ENCODE assay signal across 8 mouse cellular contexts in the genomic region with DNA sequence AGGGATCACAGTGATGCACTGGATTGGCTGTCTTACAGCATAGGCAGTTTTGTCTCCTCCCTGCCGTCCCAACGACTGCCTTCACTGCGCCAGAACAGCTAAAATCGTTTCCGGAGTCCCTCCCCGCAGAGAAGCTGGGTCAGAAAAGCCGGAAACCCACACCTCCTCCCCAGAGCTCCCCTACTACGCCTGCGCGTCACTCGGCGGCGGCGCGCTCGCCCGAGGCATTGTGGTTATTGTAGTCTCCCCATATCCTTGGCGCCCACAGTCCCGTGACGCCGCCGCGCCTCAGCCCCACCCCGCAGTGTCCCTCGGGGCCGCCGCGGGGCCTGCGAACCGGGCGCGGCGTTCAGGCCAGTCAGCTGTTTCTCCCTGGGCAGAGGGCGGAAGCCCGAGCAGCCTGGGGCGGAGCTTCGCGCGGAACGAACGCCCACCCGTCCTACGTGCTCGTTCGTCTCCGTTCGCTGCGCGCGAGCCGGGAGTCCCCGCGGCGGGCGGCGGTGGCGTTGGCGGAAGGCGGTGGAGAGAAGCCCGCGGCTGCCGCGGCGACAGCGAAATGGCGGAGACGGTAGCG. TPM values are rescaled to one million over a fixed set of nuclear protein-coding genes. Genes with fewer than 3 reads are reported as not detected.
DNase-seq lines count a peak whose midpoint lies in the region; ATAC-seq and TF ChIP-seq lines count a peak whose summit lies in the region.

A gene (plus strand): TSS at position 256 of the 574 bp plus-strand sequence.

- peak within 1 kb of the TSS; percentile 50 for H3K4me2 ChIP-seq in lung, postnatal 0 days (replicated peaks; ENCODE audit: low read depth, low read length)

- peak within 1 kb of the TSS; percentile 96 for H3K27ac ChIP-seq in hindbrain, embryonic 10.5 days
- H3K27ac ChIP-seq in lung, postnatal 0 days (ENCODE audit: low read length), result peak within 1 kb of the TSS; percentile 99

- peaks cover 7% of the 10 kb centered on the region for H3K4me1 ChIP-seq in hindbrain, embryonic 10.5 days (replicated peaks)
- H3K4me1 ChIP-seq in lung, postnatal 0 days (ENCODE audit: insufficient read depth, low read depth, low read length), result no peaks in the 10 kb centered on the region

- TF ChIP-seq CTCF in lung, postnatal 0 days (IDR thresholded peaks at IDR 0.05), result no peak

- H3K9ac ChIP-seq in lung, postnatal 0 days (replicated peaks; ENCODE audit: low read depth), result peak within 1 kb of the TSS; percentile 88

- H3K27me3 ChIP-seq in hindbrain, embryonic 10.5 days (ENCODE audit: insufficient read depth, poor library complexity, severe bottlenecking), result no peaks in the 10 kb centered on the region
- H3K27me3 ChIP-seq in lung, postnatal 0 days (replicated peaks; ENCODE audit: insufficient read depth, low read length), result no peaks in the 10 kb centered on the region

- TF ChIP-seq EP300 in lung, postnatal 0 days (IDR thresholded peaks at IDR 0.05), result no peak; the same call in 1 of the 2 replicates

- H3K36me3 ChIP-seq in hindbrain, embryonic 10.5 days, result peaks cover 4% of the 10 kb centered on the region
- no peaks in the 10 kb centered on the region for H3K36me3 ChIP-seq in lung, postnatal 0 days (ENCODE audit: insufficient read depth, low read length)

- peak within 1 kb of the TSS; percentile 90 for H3K4me3 ChIP-seq in hindbrain, embryonic 10.5 days
- peak within 1 kb of the TSS; percentile 97 for H3K4me3 ChIP-seq in lung, postnatal 0 days (ENCODE audit: low read depth, low read length)

- H3K9me3 ChIP-seq in hindbrain, embryonic 10.5 days, result no peaks in the 10 kb centered on the region
- no peaks in the 10 kb centered on the region for H3K9me3 ChIP-seq in lung, postnatal 0 days (ENCODE audit: low read length)

- under 1% methylated on average over 68 of the region's 68 CpGs for WGBS in hindbrain, embryonic 10.5 days
- WGBS in lung, postnatal 0 days, result under 1% methylated on average over 45 of the region's 68 CpGs

- DNase-seq in MEL-GATA-1-ER (ENCODE audit: extremely low read depth, low read depth), result peak; percentile 93
- DNase-seq in cerebellum, adult 8-10 months, result peak; percentile 96
- peak; percentile 96 for DNase-seq in hindbrain, embryonic 10.5 days (ENCODE audit: low spot score)
- peak; percentile 98 for DNase-seq in layer of hippocampus, adult 9-11 months
- peak; percentile 99 for DNase-seq in lung, postnatal 0 days (ENCODE audit: low spot score)
- DNase-seq in ovary, postnatal 14 days (ENCODE audit: low spot score), result peak; percentile 93
- peak; percentile 96 for DNase-seq in thymus, postnatal 25 days

- peak; percentile 96 for ATAC-seq in frontal cortex, adult (ENCODE audit: low TSS enrichment)
- ATAC-seq in lung, postnatal 0 days, result peak; percentile 98

RNA-seq across cellular contexts. Expression of the gene that starts here (rescaled TPM):
- 235 and 242 TPM in 2 replicates for polyA plus RNA-seq in hindbrain, embryonic 10.5 days (2016; fragmentation: Nextera tagmentation; extraction: Ambion mirVana)
- 317 and 344 TPM in 2 replicates for polyA plus RNA-seq in lung, postnatal 0 days (2015; fragmentation: Nextera tagmentation; extraction: Ambion mirVana)

Comparison
In these comparisons a context has a peak if more than half of its experiments do, and no peak if none do; other contexts are left out.
1. Peak in every context shown above with its lines: DNase-seq, ATAC-seq, H3K4me3 ChIP-seq and H3K27ac ChIP-seq.